Mouse (Mus musculus): ENCODE data around the gene Efcab12. TPM values are rescaled to one million over a fixed set of nuclear protein-coding genes. Genes with fewer than 3 reads are reported as not detected.

Gene Efcab12
- total and polyA plus RNA-seq, 3 experiments: 0.11 TPM; not detected in 2

DNA sequence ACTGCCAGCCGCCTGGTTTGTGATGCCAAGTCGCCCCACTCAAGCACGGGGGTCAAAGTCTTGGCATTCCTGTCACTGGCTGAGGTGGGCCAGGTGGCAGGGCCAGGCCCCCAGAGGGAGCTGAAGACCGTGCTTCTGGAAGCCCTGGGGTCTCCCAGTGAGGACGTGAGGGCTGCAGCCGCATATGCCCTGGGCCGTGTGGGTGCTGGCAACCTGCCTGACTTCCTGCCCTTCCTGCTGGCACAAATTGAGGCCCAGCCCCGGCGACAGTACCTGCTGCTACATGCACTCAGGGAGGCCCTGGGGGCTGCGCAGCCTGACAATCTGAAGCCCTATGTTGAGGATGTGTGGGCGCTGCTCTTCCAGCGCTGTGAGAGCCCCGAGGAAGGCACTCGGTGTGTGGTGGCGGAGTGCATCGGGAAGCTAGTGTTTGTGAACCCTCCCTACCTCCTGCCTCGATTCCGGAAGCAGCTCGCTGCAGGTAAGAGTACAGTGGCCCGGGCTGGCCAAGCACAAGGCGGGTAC is 45.5 kb downstream of the Efcab12 start:
- TF ChIP-seq ZKSCAN1 (IDR thresholded peaks at IDR 0.05; ENCODE audit: low read depth, low read length): no peak
- no peak for TF ChIP-seq CTCF (IDR thresholded peaks at IDR 0.05 in 2 of 3, conservative IDR thresholded peaks at IDR 0.05 in 1 of 3; ENCODE audit: control insufficient read depth in 1 of 3, insufficient read depth in 1 of 3, low read depth in 2 of 3, low read length in 3 of 3, poor library complexity in 1 of 3, severe bottlenecking in 1 of 3)
- no peak for TF ChIP-seq USF2 (IDR thresholded peaks at IDR 0.05; ENCODE audit: borderline replicate concordance in 1 of 2, insufficient read depth in 1 of 2, low read depth in 1 of 2, low read length in 2 of 2)
- no peak for TF ChIP-seq ELF1 (IDR thresholded peaks at IDR 0.05; ENCODE audit: low read depth, low read length)
- TF ChIP-seq UBTF (IDR thresholded peaks at IDR 0.05; ENCODE audit: borderline replicate concordance, insufficient read depth, low read depth, low read length): no peak
- TF ChIP-seq RCOR1 (IDR thresholded peaks at IDR 0.05; ENCODE audit: low read depth, low read length): no peak
- no peak for TF ChIP-seq POLR2AphosphoS2 (IDR thresholded peaks at IDR 0.05; ENCODE audit: low read length)
- no peak for TF ChIP-seq ZC3H11A (IDR thresholded peaks at IDR 0.05; ENCODE audit: low read depth, low read length)
- no peak for TF ChIP-seq SMC3 (IDR thresholded peaks at IDR 0.05; ENCODE audit: low read depth, low read length)
- no peak for TF ChIP-seq GATA1 (IDR thresholded peaks at IDR 0.05; ENCODE audit: low read depth, low read length)
- TF ChIP-seq ZNF384 (IDR thresholded peaks at IDR 0.05; ENCODE audit: low read depth, low read length): no peak
- H3K36me3 ChIP-seq (ENCODE audit: control insufficient read depth in 1 of 2, insufficient read depth in 2 of 2, low read length in 2 of 2): no peaks in the 10 kb centered on the region
- no peaks in the 10 kb centered on the region for H3K4me1 ChIP-seq (ENCODE audit: control insufficient read depth in 1 of 2, insufficient read depth in 2 of 2, low read length in 2 of 2)

DNA sequence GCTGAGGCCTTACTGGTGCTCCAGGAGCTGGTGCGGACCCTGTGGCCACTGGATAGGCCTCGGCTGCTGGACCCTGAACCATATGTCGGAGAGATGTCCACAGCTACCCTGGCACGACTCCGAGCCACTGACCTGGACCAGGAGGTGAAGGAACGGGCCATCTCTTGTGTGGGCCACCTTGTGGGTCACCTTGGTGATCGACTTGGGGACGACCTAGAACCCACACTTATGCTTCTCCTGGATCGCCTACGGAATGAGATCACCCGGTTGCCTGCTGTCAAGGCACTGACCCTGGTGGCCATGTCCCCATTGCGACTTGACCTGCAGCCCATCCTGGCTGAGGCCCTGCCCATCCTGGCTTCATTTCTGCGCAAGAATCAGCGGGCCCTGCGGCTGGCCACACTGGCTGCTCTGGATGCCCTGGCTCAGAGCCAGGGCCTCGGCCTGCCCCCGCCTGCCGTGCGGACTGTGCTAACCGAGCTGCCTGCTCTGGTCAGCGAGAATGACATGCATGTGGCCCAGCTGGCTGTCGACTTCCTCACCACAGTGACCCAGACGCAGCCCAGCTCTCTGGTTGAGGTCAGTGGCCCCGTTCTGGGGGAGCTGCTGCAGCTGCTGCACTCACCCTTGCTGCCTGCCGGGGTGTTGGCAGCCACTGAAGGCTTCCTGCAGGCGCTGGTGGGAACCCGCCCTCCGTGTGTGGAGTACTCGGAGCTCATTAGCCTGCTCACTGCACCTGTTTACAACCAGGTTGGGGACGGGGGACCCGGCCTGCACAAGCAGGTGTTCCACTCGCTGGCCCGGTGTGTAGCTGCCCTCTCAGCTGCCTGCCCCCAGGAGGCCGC is 46.1 kb downstream of the Efcab12 start:
- Histone ChIP-seq H3K4me1 (ENCODE audit: control insufficient read depth in 1 of 2, insufficient read depth in 2 of 2, low read length in 2 of 2) (no peaks in the 10 kb centered on the region), H3K4me3 (ENCODE audit: control insufficient read depth in 1 of 2, insufficient read depth in 1 of 2, low read depth in 2 of 2, low read length in 2 of 2) (no peak overlapping the region), H3K9ac (ENCODE audit: control insufficient read depth, low read depth, low read length, poor library complexity, severe bottlenecking) (no peak overlapping the region), H3K79me2 (ENCODE audit: control insufficient read depth, insufficient read depth, low read length, poor library complexity) (no peaks in the 10 kb centered on the region), H3K36me3 (ENCODE audit: control insufficient read depth in 1 of 2, insufficient read depth in 2 of 2, low read length in 2 of 2) (no peaks in the 10 kb centered on the region), H3K27ac (ENCODE audit: control insufficient read depth, low read depth, low read length) (no peak overlapping the region), H3K9me3 (replicated peaks; ENCODE audit: insufficient read depth, low read length) (no peaks in the 10 kb centered on the region), H3K27me3 (ENCODE audit: control insufficient read depth in 1 of 2, insufficient read depth in 2 of 2, low read length in 2 of 2) (no peaks in the 10 kb centered on the region)
- no peak for DNase-seq (ENCODE audit: low read depth, low spot score)
- TF ChIP-seq POLR2AphosphoS2 (IDR thresholded peaks at IDR 0.05; ENCODE audit: low read length) (no peak), ETS1 (IDR thresholded peaks at IDR 0.05; ENCODE audit: low read depth, low read length) (no peak), ZKSCAN1 (IDR thresholded peaks at IDR 0.05; ENCODE audit: low read depth, low read length) (no peak), GABPA (IDR thresholded peaks at IDR 0.05; ENCODE audit: low read depth, low read length) (no peak), RAD21 (IDR thresholded peaks at IDR 0.05; ENCODE audit: low read depth, low read length) (no peak), TBP (IDR thresholded peaks at IDR 0.05; ENCODE audit: low read depth, low read length) (no peak), TAL1 (IDR thresholded peaks at IDR 0.05; ENCODE audit: low read length) (no peak), USF1 (IDR thresholded peaks at IDR 0.05; ENCODE audit: low read depth, low read length) (no peak), NRF1 (IDR thresholded peaks at IDR 0.05; ENCODE audit: insufficient read depth, low read depth, low read length, poor library complexity, severe bottlenecking) (no peak), MYB (IDR thresholded peaks at IDR 0.05; ENCODE audit: low read depth, low read length) (no peak), MEF2A (IDR thresholded peaks at IDR 0.05; ENCODE audit: extremely low read depth, insufficient replicate concordance, low read depth, low read length, poor library complexity, severe bottlenecking) (no peak), CHD2 (IDR thresholded peaks at IDR 0.05; ENCODE audit: low read length) (no peak), MAFK (IDR thresholded peaks at IDR 0.05; ENCODE audit: borderline replicate concordance, low read depth, low read length) (no peak), E2F4 (IDR thresholded peaks at IDR 0.05; ENCODE audit: borderline replicate concordance, low read depth, low read length) (no peak)

More for the DNA sequence above, 45.5 kb downstream of the Efcab12 start:
- H3K27ac ChIP-seq (ENCODE audit: control insufficient read depth, low read depth, low read length): no peak overlapping the region
- no peaks in the 10 kb centered on the region for H3K9me3 ChIP-seq (replicated peaks; ENCODE audit: insufficient read depth, low read length)
- no peaks in the 10 kb centered on the region for H3K27me3 ChIP-seq (ENCODE audit: control insufficient read depth in 1 of 2, insufficient read depth in 2 of 2, low read length in 2 of 2)
- H3K4me3 ChIP-seq (ENCODE audit: control insufficient read depth in 1 of 2, insufficient read depth in 1 of 2, low read depth in 2 of 2, low read length in 2 of 2): no peak overlapping the region
- no peaks in the 10 kb centered on the region for H3K79me2 ChIP-seq (ENCODE audit: control insufficient read depth, insufficient read depth, low read length, poor library complexity)
- no peak overlapping the region for H3K9ac ChIP-seq (ENCODE audit: control insufficient read depth, low read depth, low read length, poor library complexity, severe bottlenecking)
- no peak for DNase-seq (ENCODE audit: low read depth, low spot score)

Measured in MEL (cell line).